Mouse (Mus musculus) embryo, embryonic 11 days (tissue): ENCODE data around the gene Meioc.

ENCODE experiments used
- DNase-seq: peaks from one replicate; pipeline ENCODE4 v3.0.0-alpha.2; 2015

Meioc gene

DNA sequence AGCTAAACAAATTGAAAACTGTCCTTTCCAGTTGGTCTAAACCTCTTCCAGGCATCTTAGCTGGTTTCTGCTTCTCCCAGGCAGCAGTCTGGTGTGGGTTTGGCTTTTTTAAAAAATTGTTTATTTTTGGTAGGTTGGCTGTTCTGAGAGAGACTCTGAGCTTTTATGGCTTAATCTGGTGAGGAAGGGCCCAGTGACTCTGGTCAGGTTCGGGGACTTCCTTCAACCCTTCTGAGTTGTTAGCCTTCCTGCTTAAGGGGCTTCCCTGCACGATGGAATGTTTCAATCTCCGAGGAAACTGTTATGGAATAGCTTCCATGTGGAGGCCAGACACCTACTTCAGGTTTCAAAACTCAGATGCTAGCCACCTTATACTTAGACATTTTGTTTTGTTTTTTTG, at the start of gene Meioc:
Meioc (plus strand) TSS at position 301 of the 400 bp plus-strand sequence.
- no peak for DNase-seq

DNA sequence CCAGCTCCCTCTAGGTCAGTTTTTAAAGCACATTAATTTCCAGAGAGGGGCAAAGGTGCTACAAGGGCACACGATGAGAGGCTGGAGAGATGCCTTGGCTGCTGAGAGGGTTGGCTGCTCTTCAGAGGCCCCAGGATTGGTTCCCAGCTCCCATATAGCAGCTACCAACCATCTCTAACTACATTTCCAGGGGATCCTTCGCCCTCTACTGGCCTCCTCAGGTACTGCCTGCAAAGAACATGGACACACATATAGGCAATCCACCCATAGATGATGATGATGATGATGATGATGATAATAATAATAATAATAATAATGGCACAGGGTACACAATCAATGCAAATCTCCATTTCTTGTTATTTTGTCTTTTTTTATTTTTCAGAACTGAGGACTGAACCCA, 44.1 kb upstream of the Meioc start:
- no peak for DNase-seq

DNA sequence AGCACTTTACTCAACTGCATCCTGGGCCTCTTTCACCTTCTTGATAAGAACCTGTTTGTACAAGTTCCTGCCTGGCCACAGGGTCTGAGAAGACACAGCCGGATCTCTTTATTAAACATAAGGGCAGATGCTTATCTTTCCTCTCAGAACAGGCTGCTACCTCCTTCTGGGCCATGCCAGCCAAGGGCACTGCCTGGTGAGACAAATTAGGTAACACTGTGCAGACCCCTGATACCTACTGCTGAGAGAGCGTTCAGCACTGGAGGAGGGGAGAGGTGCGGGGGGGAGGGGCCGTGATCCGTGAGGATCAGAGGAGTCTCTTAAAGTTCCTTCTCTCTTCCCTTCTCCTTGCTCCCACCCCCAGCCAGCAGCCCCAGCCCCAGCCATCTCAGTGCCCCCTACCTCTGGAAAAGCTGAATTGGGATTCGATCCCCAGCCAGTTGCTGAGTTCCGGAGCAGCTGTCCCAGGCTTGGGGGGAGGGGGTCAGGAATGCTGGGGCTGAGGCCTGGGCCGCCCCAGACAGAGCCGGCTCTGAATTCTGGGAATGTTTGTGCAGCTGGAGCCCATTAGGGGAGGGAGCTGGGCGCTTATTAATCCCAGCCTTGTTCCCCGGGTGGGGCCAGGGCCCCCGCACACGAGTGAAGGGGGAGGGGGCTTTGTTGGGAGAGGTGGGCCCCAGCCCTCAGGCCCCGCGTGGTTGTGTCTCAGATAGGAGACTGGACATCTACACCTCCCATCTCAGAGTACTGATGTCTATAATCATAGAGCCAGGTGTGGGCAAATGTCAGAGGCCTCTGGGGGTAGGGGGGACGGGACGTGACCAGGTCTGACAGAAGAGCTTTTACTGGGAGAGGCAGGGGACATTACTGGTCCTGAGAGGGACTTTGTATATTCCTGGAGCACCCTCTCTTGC, 39.4 kb upstream of the Meioc start:
- peak; percentile 94 for DNase-seq

DNA sequence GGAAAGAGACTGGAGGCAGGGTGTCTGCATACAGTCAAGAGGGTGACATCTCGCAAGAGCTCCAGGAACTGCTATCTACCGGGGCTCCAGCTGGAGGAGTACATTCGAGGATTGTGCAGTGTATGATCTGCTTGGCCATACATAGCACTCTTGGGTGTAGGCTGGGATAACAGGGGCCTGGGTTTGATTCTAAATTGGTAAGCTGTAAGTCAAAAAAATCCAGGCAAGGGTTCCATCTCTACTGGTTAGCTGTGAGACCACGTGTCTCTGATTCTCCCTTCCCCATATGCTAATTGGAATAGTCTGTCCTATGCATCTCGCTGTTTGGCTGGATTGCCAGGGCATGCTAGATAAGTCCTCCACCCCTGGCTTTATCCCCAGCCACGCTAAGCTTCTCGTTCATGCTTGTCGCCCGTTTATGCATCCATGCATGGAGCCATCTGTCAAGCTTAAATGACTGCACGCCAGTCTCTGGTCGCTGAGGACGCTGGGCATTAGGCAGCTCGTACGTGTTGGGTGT, 38.6 kb upstream of the Meioc start:
- peak; percentile 66 for DNase-seq

DNA sequence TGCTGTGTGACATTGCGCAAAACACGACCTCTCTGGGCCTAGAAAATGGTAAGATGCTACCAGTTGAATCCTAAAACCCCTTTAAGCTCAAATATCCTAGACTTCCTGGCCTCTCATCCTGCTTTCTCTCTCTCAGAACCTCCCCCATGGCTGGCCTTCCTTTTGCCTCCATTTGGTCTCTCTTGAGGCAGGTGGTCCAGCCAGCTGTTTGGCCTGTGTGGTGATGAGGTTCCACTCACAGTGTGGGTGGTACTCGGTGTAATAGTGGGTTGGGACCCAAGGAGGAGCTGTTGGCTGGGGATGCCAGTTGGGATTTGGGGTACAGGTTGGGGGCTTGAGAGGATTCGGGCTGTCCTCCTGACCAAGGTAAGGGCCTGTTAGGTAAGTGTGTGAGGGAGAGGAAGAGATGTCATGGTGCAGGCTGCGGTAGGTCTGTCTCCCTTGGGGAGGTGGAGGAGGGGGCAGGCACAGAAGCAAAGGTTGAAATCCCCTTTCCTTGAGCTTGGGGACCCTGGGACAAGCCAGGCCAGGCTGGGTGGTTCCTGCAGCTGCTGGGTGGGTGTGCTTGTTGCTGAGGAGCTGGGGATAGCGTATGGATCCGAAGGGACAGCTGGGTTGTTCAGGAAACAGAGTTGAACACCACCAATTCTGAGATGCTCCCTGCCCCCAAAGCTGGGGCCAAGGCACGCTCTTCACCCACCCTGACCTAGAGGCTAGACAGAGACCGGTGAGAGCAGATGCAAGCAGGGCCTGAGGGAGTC, 36.2 kb upstream of the Meioc start:
- DNase-seq, result no peak

DNA sequence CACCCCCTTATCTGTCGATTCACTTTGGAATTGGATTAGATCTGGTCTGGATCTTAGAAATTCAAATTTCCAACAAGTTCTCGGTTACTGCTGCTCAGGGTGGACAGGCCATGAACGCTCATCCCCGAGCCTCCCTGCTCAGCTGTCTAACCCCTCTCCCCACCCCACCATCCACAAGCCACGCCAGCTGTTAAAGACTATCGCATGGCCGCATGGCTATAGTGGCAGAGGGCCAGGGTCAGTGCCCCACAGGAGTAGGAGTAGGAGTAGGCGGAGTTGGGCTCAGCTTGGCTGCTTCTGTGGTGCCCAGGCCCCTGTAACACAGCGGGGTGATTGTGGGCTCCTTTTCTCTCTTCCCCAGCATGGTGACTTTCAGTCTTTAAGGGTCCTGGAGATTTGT, 35.0 kb upstream of the Meioc start:
- no peak for DNase-seq

DNA sequence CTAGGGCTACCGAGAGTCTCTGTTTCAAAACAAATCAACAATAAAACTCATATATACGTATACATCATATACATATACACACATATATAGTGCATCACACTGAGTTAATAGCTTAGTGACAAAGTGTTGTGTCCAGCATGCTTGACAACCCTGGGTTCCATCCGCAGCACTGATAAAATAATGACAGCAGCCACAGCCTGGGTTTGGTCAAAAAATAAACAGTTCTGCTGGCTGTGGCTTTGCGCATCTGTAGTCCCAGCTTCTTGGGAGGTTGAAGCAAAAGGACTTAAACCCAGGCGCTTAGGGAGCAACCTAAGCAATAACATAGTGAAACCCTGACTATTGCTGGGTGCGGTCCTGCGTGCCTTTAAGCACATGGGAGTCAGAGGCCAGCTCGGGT, 34.1 kb upstream of the Meioc start:
- DNase-seq, result no peak

DNA sequence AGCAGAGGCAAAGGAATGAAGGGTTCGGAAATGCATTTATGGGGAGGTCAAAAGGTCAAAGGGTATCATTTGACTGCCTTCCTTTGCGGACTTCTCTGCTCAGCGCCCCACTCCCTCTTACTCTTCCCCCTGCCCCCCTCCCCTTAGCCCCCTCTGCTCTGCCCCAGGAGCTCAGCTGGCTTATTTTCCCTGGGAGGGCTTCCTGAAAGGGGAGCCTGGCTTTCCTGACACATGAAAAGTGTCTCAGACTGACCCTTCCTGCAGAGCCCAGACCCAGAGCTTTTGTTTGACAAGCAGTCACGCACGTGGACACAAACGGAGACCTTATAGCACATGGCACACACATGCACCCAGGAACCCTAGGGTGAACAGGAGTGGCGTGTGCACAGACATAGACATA, 32.8 kb upstream of the Meioc start:
- DNase-seq, result peak; percentile 66

DNA sequence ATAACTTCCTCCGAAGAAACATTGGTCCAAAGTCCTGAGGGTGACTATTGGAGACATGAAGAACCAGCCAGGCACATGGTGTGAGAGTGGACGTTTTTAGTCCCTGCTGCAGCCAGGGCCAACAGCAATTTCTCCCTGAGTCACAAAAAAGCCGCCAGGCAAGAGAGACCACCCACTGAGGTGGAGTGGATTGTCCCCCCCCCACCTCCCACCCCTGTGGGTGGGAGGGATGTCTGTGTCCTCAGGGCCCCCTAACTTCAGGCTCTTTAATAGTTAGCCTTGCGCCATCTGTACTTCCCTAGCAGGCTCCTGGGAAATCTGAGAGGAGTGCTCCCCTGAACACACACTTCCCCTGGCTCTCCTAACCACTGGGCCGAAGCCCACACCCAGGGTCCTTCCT, 32.3 kb upstream of the Meioc start:
- peak; percentile 56 for DNase-seq

DNA sequence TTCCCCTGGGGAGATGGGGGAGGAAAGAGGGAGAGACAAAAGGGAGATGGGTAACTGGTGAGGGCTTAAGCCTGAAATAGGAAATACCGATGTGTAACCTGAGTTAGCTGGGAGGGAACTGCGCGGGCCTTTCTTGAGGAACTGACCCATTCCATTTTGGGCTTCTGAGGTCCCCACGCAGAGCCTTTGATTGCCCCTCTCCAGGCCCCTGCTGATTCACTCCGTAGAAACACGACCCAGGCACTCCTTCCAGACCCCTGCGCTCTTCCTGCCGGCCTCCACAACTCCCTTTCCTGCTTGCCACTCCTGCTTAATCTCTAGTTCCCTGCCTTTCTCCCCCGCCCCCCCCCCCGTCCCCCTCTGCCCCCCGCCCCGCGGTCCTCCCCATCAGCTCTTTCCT, 30.8 kb upstream of the Meioc start:
- peak; percentile 50 for DNase-seq

DNA sequence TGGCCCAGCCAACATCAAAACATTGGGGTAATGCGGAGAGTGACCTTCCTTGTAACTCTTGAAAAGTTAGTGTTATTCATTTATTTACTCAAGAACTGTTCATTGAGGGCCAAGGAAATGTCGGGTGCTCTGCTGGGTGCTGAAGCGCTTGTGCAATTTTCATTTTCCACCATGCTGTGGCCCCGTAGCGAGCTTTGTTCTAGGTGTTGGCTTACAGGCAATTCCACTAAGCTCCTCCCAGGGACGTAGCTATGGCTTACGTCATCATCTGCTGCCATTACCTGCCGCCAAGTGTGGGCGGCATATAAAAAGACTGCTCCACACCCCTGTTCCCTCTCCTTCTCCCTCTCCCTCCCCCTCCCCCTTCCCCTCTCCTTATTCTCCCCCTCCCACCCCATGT, 30.1 kb upstream of the Meioc start:
- peak; percentile 67 for DNase-seq

DNA sequence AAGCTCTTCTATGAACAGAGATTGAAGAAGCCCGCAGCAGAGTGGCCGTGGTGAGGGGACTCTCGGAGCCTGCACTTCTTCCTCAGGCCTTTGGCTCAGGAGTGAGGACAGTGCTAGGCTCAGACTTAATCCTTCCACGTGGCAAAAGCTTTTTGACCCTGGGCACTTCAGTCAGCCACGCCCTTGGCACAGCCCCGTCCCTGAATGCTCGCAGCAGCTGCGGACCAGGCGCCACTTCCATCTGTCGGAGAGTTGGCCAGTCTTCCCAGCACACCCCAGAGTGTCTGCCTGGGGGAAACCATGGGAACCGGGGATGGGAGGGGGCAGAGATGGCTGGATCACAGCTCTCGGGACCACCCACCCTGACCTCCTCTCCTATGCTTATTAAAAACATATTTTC, 26.6 kb upstream of the Meioc start:
- peak; percentile 55 for DNase-seq

DNA sequence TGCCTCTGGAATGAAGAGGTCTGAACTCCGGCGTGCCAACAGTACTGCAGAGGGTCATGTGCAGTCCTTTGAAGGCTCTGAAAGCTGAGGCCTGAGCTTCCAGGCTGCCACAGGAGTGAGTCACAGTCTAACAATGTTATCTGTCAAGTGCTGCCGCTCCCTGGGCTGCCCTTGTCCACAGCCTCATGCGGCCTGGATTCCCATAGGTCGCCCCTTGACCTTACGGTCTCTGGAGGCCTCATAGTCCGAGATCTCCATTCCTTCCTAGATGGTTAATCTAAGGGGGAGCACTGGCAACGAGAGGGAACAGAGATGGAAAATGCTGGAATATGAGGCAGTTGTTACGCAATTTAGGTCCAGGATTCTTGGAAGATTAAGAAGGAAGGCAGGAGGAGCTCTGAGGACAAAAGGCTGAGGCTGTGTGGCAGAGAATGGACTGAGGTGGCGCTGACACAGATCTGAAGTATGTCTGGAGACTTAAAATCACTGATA, 19.6 kb upstream of the Meioc start:
- DNase-seq, result peak; percentile 68

DNA sequence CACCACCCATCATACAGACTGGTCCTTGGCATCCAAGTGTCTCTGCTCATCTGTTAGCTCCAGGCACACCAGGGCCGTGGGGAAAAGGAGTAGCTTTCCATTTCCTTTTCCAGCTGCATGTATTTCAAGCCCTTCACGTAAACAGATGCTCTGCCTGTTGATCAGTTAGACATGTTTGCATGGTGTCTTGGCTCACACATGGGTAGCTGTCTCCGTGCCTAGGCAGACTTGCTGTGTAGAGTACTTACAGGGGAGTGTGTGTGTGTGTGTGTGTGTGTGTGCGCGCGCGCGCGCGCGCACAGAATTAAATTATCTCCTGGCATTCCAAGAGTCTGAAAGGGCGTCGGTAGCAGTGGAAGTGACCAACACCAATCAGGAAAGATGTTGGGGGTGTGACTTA, 17.3 kb upstream of the Meioc start:
- DNase-seq, result no peak

DNA sequence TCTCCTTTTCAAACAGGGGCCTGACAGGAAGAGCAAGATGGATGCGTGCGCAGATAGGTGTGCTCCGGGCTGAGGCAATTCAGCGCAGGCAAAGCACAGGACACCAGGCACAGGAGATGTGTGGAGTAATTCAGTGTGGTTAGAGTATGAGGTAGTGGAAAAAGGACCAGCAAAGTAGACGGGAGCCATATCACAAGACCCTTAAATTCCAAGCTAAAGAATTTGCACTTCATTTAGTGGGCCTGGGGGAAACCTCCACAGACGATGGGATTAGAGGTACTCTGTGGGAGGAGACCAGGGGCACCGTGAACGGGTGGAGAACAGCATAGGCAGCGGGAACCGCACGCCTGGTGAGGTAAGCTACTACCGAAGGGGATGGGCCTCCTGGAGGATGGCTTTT, 15.6 kb upstream of the Meioc start:
- no peak for DNase-seq

DNA sequence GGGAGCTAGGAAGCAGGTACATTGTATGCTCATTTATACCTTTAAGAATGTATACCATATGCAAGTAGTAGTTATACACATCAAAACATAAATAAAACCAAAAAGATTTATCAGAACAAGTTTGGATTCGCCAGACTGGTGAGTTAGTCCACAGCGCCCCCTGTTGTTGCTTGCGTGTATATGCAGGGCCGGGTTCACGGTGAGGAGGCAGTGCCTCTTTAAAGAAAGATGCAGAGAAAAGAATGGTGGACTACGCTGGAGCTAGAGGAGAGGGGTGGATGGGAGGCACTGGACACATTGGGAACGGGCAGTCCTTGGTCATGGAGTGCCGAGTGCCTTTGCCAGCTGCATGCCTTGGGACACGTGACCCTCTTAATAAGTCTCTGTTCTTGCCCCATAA, 12.1 kb upstream of the Meioc start:
- DNase-seq, result peak; percentile 83

DNA sequence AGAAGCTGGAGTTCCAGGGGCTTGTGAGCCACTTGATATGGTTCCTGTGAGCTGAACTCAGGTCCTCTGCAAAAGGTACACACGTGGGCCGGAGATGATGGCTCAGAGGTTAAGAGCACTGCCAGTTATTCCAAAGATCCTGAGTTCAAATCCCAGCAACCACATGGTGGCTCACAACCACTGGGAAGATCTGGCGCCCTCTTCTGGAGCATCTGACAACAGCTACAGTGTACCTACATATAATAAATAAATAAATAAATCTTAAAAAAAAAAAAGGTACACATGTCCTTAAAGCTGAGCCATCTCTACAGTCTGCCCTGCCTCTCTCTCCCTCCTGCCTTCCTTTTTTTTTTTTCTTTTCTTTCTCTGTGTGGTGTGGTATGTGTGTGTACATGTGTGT, 10.7 kb upstream of the Meioc start:
- DNase-seq, result no peak

DNA sequence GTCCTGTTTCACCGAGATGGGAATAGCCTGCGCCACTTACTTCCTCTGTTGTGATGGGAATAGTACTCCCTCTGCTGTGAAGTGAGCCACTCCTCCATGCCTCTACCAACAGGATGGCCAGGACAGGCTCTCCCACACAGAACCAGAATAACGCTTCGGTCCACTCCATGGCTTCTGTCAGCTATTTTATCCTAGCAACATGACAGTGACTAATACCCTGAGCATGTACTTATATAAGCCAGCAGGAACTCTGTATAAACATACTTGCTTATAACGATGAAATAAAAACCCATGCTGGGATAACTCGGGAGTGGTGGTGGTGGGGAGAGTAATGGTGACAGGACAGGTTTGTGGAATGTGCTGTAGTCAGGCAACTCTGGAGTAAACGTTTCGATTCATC, 7.6 kb upstream of the Meioc start:
- DNase-seq, result no peak

DNA sequence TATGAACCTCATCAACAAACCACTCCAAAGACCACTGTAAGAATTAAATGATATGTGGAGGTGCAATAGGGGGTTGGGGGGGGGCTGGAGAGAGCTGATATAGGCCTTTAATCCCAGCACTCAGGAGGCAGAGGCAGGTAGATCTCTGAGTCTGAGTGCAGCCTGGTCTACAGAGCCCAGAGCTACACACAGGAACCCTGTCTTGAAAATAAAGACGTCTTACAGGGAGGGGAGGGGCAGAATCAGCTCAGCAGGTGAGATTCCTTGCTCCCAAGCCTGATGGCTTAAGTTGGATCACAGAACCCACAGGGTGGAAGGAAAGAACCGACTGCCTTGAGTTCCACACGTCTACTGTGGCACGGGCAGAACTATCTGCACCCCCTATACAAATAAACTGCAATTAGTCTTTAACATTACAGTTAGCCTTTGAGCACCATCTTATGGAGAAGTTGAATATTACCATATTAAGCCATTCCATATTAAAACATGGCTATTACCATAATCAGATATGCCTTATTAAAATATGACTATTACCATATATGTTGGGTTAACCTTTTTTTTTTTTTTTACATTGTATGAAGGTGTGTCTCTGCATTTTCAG, 7.1 kb upstream of the Meioc start:
- no peak for DNase-seq

DNA sequence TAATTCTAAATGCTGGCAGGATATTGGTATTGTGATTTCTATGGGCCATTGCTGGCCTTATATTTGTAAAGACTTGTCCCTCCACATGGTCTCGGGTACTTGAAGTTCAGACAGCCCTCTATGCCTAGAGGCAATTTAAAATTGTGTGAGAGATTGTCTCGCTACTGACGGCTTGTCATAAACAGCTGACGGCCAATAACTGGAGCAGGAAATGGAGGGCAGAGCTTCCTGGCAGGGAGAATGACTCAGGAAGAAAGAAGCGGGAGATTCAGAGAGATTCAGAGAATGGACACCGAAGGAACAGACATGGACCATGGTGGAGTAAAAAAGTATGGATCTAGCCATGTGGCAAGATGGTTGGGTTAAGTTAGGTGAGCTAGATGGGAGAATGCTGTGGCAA, 6.6 kb upstream of the Meioc start:
- no peak for DNase-seq

DNA sequence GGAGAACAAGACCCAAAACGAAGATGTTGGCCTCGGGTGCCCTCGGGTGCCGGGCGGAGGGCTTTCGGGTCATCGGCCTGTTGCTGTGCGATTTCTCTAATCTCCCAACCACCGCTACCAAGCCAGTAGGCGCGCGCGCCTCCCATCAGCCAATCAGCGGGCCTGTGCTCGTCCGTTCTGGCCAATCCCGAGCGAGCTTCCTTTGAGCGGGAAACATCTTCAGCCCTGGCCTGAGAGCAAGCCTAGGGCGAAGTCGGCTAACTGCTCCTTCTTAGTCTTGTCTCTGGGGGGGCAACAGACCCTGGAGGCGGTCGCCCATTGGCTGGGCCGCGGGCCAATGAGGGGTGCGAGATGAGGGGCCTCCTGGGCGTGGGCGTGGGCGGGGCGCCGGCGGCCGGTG, 1.6 kb downstream of the Meioc start:
- no peak for DNase-seq

DNA sequence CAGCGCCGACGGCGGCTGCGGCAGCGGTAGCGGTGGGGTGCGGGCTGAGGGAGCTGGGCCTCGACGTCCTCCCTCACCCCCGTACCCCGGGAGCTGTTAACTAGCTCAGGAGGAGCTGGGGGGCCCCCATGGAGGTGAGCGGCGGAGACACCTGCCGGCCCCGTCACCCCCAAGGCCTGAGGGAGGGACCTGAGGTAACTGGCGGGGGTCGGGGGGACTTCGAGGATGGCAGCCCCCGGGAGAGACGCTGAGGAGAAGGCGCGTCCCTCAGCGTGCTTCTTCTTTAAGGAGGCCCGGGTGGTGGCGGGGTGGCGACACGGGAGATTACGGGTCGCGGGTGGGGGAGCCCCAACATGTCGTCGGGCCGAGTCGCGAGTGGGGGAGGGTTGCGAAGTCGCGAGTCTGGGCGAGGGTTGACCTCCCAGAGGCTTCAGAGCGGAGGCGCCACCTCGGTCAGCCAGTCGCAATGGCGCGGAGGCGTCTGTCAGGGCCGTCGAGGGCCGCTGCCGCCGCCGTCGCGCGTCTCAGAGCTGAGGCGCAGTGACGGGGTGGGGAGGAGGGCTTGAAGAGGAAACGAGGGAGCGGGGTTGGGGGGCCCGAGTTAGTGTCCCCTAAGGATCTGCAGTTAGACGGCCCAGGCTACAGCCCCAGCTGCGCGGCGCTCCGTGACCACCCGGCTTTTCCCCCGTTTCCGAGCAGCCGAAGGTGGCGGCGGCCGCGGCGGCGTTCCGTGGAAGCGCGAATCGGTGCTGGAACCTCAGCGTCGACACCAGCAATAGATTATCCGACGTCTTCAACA, 2.3 kb downstream of the Meioc start:
- no peak for DNase-seq

DNA sequence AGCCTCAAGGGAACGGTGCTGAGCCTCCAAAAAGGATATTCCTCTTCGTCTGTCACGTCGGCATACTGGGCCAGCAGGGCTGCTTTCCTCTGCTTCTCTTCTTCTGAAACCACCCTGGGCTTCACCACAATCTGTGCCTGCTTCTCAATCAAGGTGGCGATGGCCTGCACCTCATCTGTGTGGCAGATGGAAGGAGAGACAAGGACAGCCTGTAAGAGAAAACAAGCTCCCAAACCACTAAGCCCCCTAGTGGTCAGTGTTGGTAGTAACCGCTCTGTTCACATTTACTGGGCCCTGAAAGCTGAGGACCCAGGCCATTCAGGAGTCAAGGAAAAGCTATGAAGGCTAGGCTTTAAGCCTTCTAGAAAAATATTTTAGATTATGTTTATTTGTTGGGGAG, 26.6 kb downstream of the Meioc start:
- peak; percentile 85 for DNase-seq
